Mouse (Mus musculus) liver, embryonic 14.5 days (tissue): ENCODE measurements around the gene Wars2.

Source experiments
- CTCF ChIP-seq: IDR thresholded peaks from 2 replicates; pipeline ENCODE4 v1.5.1; 2016; ENCODE audit warnings: antibody characterized with exemption, low read depth, control low read depth
- EP300 ChIP-seq: IDR thresholded peaks from 2 replicates; pipeline ENCODE4 v1.6.1; 2016; ENCODE audit warnings: antibody characterized with exemption, low read depth

- TF ChIP-seq CTCF (no peak), EP300 (no peak)
Measured at GRCm38 (mm10) chr3:99249906-99250305, 109.0 kb downstream of the Wars2 start.
